Comparison of ENCODE assay signal across 11 mouse cellular contexts in the genomic region with DNA sequence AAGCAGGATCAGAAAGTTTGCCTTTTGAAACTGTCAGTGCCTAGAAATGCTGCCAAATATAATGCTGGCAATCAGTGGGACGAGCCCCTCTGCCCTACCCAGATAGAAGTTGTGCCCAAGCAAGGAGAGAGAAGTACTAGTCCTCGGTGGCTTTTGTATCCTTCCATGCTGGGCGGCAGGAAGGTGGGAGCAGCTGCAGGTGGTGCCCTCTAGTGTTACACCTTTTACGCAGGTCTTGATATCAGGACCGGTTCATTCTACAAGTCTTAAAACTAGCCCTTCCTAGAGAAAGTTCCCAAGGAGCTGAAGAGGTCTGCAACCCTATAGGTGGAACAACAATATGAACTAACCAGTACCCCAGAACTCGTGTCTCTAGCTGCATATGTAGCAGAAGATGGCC. TPM values are rescaled to one million over a fixed set of nuclear protein-coding genes. Genes with fewer than 3 reads are reported as not detected.
A peak's percentile ranks its signal among the peaks of the same experiment; 100 is the strongest.
DNase-seq lines count a peak whose midpoint lies in the region; ATAC-seq and TF ChIP-seq lines count a peak whose summit lies in the region.
"Had no signal": no experiment of that assay in that cellular context is flagged by ENCODE, and none has a peak within 500 bp of the region (broad histone marks: within the 10 kb centered on the region; RNA-seq: fewer than 3 reads in every experiment).

No protein-coding gene starts in this region.

- DNase-seq in kidney, adult 2 months = peak; percentile 45
- no peak for DNase-seq in kidney, adult 9 months
- peak; percentile 14 to 29 for DNase-seq in B cell, adult 2 months
- DNase-seq in lung, postnatal 14 days = peak; percentile 48
- DNase-seq in layer of hippocampus, postnatal 25 days (ENCODE audit: extremely low spot score in 1 of 2, low spot score in 1 of 2) = no peak
- DNase-seq: cerebellum, adult 11 months had no signal

- no peak for ATAC-seq in granulocyte monocyte progenitor cell, adult 5-6 weeks (replicated peaks; ENCODE audit: poor library complexity, severe bottlenecking)

- peak; percentile 69 for TF ChIP-seq CTCF in kidney, adult 2 months (conservative IDR thresholded peaks at IDR 0.05; ENCODE audit: insufficient read depth, insufficient read length, low read depth, low read length)
- peak; percentile 31 for TF ChIP-seq CTCF in E14TG2a.4 (conservative IDR thresholded peaks at IDR 0.05; ENCODE audit: low read length)

- TF ChIP-seq POLR2A in kidney, adult 2 months (IDR thresholded peaks at IDR 0.05; ENCODE audit: low read depth, low read length) = no peak

- no peaks in the 10 kb centered on the region for H3K4me1 ChIP-seq in kidney, adult 2 months (ENCODE audit: control insufficient read depth, insufficient read depth, low read length)
- peaks cover 93% of the 10 kb centered on the region for H3K4me1 ChIP-seq in E14TG2a.4 (replicated peaks; ENCODE audit: low read depth, low read length)

- H3K27ac ChIP-seq in kidney, adult 2 months (ENCODE audit: insufficient read depth, low read depth, low read length) = no peak overlapping the region
- H3K27ac ChIP-seq: hindbrain, embryonic 14.5 days; neural tube, embryonic 15.5 days had no signal

- WGBS in kidney, adult 2 months = 49% methylated on average over 6 of the region's 6 CpGs

- no peaks in the 10 kb centered on the region for H3K27me3 ChIP-seq in kidney, adult 2 months (replicated peaks; ENCODE audit: control insufficient read depth, insufficient read depth, low read length)
- no peaks in the 10 kb centered on the region; the same call in none of the 2 replicates for H3K27me3 ChIP-seq in E14TG2a.4 (ENCODE audit: insufficient read depth, low read length)
- H3K27me3 ChIP-seq: neural tube, embryonic 15.5 days had no signal

- H3K4me3 ChIP-seq in kidney, adult 2 months (ENCODE audit: insufficient read depth, low read depth, low read length) = no peak overlapping the region
- no peak overlapping the region; the same call in 1 of the 2 replicates for H3K4me3 ChIP-seq in E14TG2a.4 (replicated peaks; ENCODE audit: low read length)
- H3K4me3 ChIP-seq: erythroblast, embryonic 14.5 days; neural tube, embryonic 15.5 days had no signal

- H3K36me3 ChIP-seq in kidney, adult 2 months (ENCODE audit: control insufficient read depth, insufficient read depth, low read length) = no peaks in the 10 kb centered on the region
- H3K36me3 ChIP-seq in E14TG2a.4 (ENCODE audit: insufficient read depth, low read length) = 0 out of 2 replicates have a peak, but pooled peaks cover 5% of the 10 kb centered on the region
- H3K36me3 ChIP-seq: neural tube, embryonic 15.5 days had no signal

- H3K9me3 ChIP-seq in E14TG2a.4 (ENCODE audit: low read length) = no peaks in the 10 kb centered on the region
- H3K9me3 ChIP-seq: neural tube, embryonic 15.5 days had no signal

RNA-seq across cellular contexts. Expression of a gene that starts 39.8 kb away (rescaled TPM):
- 1.5 and 1.8 TPM in 2 replicates for polyA plus RNA-seq in kidney, adult 2 months (2012; rRNA removed)
- total RNA-seq in granulocyte monocyte progenitor cell, adult 5-6 weeks (2014; fragmentation: Nextera tagmentation) = 11.2 and 14.4 TPM in 2 replicates
- total RNA-seq in granulocyte monocyte progenitor cell, adult 5-6 weeks (2017) = 9.3 and 11.6 TPM in 2 replicates
- total RNA-seq in layer of hippocampus, postnatal 25 days (2021) = 10 to 100 TPM; 59.7 to 59.9 TPM
- polyA plus RNA-seq: erythroblast, embryonic 14.5 days had no signal

Comparison
In these comparisons a context has a peak if more than half of its experiments do, and no peak if none do; other contexts are left out.
1. DNase-seq: peak in kidney, adult 2 months (single experiment), B cell, adult 2 months (2 of 2) and lung, postnatal 14 days (single experiment); none in kidney, adult 9 months (single experiment) and layer of hippocampus, postnatal 25 days (0 of 2).